Mouse (Mus musculus): ENCODE measurements around the gene Mrps27. TPM values are rescaled to one million over a fixed set of nuclear protein-coding genes. Genes with fewer than 3 reads are reported as not detected.

Gene Mrps27
- polyA plus RNA-seq, 1 experiment from 2014 or later: 62.2 TPM

GRCm38 (mm10) chr13:99374191-99374590 is 29.6 kb downstream of the Mrps27 start:
- H3K36me3 ChIP-seq: no peaks in the 10 kb centered on the region
- H3K9me3 ChIP-seq: no peaks in the 10 kb centered on the region
- WGBS: 64% methylated on average over 4 of the region's 4 CpGs
- H3K4me1 ChIP-seq: no peaks in the 10 kb centered on the region
- H3K27ac ChIP-seq: no peak overlapping the region
- no peak overlapping the region for H3K9ac ChIP-seq
- H3K4me2 ChIP-seq: no peak overlapping the region
- no peak overlapping the region for H3K4me3 ChIP-seq
- no peaks in the 10 kb centered on the region for H3K27me3 ChIP-seq
- no peak for ATAC-seq (ENCODE audit: borderline replicate concordance, extremely low read depth, low FRiP score, low TSS enrichment)

DNA sequence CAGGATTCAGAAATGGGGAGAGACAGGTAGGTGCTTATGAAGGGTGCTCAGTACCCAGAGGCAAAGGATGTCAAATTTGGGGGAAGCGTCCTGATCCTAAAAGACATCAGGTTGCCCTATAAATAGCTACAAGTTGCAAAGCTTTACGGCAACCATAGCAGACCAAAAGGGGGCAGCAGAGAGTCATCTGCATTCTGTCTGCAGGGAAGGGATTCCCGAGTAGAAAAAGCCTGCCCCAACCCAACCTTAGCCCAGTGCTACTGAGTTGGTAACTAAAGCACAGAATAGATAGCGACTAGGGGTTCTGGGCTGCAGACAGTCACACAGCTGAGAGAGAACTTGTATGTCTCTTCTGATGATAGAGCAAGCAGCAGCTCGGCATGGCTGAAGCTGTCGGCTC is 31.0 kb downstream of the Mrps27 start:
- no peak overlapping the region for H3K9ac ChIP-seq
- 37% methylated on average over 6 of the region's 6 CpGs for WGBS
- no peak; the same call in 1 of the 2 replicates for ATAC-seq (ENCODE audit: borderline replicate concordance, extremely low read depth, low FRiP score, low TSS enrichment)
- no peaks in the 10 kb centered on the region for H3K9me3 ChIP-seq
- no peaks in the 10 kb centered on the region for H3K36me3 ChIP-seq
- no peaks in the 10 kb centered on the region for H3K27me3 ChIP-seq
- no peak overlapping the region for H3K4me2 ChIP-seq
- H3K4me3 ChIP-seq: no peak overlapping the region
- no peaks in the 10 kb centered on the region for H3K4me1 ChIP-seq
- no peak overlapping the region for H3K27ac ChIP-seq

DNA sequence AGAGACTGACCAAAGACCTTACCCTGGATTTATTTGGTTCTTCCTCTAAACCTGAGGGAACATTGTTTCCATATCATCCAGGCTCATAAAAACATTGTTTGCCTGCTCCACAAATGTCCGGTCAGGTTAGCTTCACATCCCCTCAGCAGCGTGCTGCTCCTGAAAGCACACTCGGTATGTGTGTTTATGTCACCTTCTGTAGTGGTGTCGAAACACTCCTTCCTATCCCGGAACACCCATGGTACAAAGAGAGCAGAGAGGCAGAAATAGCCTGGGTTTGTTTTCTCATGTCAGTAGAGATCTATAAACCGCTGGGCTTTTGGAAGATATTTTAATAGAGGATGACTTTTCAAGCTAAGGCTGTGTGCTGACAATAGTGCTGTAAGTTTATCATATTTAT is 32.5 kb downstream of the Mrps27 start:
- peaks cover 2% of the 10 kb centered on the region; the same call in 1 of the 2 replicates for H3K36me3 ChIP-seq
- no peaks in the 10 kb centered on the region for H3K27me3 ChIP-seq
- H3K9ac ChIP-seq: no peak overlapping the region
- H3K4me1 ChIP-seq: no peaks in the 10 kb centered on the region
- no peak overlapping the region for H3K4me2 ChIP-seq
- no peaks in the 10 kb centered on the region for H3K9me3 ChIP-seq
- no peak overlapping the region for H3K4me3 ChIP-seq
- H3K27ac ChIP-seq: no peak overlapping the region
- no peak for ATAC-seq (ENCODE audit: borderline replicate concordance, extremely low read depth, low FRiP score, low TSS enrichment)
- 46% methylated on average over 6 of the region's 6 CpGs for WGBS

DNA sequence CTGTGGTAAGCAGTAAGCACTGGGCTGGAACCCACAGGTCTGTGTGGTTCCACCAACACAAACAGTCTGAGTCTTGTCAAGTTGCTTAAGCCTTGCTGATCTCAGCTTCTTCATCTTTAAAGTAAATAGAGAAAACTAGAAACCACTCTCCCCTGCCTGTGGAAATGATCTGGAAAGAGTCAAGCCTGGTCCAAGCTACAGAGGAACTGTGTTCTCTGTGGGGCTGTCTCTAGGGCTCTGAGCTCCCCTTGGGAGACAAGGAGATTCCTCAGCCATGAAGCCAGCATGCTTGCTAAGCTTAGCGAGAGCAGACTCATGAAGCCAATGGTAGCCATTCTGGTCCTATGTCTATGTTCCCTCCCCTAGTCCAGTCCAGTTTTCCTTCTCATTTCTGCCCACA is 33.6 kb downstream of the Mrps27 start:
- H3K4me2 ChIP-seq: no peak overlapping the region
- 90% methylated on average over 1 of the region's 1 CpGs for WGBS
- H3K9ac ChIP-seq: no peak overlapping the region
- no peaks in the 10 kb centered on the region for H3K9me3 ChIP-seq
- peaks cover 2% of the 10 kb centered on the region; the same call in 1 of the 2 replicates for H3K36me3 ChIP-seq
- no peaks in the 10 kb centered on the region for H3K4me1 ChIP-seq
- no peak overlapping the region for H3K27ac ChIP-seq
- no peak for ATAC-seq (ENCODE audit: borderline replicate concordance, extremely low read depth, low FRiP score, low TSS enrichment)
- H3K27me3 ChIP-seq: no peaks in the 10 kb centered on the region
- H3K4me3 ChIP-seq: no peak overlapping the region

DNA sequence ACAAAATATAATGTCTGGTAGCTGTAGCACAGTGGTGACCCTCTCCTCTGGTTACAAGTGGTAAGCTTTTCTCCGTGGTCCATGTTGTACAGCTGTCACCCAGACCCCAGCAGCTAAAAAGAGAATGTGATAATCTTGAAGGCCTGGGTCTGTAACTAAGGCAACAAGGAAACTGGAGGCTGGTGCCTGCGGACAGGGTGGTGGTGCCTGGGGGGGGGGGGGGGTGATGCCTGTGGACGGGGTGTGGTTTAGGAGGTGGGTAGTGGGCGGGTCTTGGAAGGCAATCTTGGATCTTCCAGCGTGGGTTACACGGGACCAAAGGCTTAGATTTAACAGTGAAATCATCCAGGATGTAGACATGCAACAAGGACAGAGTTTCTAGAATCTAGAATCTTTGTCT is 37.8 kb downstream of the Mrps27 start:
- Histone ChIP-seq H3K4me1 (no peaks in the 10 kb centered on the region), H3K9ac (no peak overlapping the region), H3K4me3 (no peak overlapping the region), H3K27ac (no peak overlapping the region), H3K4me2 (no peak overlapping the region), H3K36me3 (peaks cover 2% of the 10 kb centered on the region; the same call in 1 of the 2 replicates), H3K27me3 (no peaks in the 10 kb centered on the region), H3K9me3 (no peaks in the 10 kb centered on the region)
- WGBS: 58% methylated on average over 6 of the region's 6 CpGs
- no peak for ATAC-seq (ENCODE audit: borderline replicate concordance, extremely low read depth, low FRiP score, low TSS enrichment)

DNA sequence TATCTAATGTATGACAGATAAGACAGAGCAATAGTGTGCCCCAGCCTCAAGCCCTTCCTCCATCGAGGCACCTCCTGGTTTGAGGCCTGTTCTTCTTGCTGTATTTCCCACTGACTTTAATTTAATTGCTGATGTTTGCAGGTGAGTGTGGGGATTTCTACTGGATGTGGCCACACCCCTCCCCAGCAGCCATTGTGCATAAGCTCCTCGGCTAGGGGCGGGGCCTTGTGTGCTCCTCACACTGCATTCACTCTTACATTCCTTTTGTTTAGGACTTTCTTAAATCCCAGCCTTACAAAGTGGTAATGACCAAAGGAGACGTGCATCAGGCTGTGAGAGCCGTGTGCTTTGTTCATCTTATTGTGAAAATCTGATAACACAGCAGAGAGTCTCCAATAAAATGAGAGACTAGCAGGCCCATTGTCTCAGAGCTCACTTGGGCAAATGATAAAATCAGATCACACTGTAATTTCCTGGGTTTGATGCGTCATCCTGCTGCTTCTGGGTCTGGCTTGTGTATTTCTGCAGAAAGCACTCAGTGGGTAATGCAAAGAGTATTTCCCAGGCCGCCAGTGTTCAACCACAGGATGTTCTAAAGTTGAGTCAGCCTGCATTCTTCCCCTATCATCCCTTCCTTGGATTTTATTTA is 40.1 kb downstream of the Mrps27 start:
- H3K9ac ChIP-seq: no peak overlapping the region
- no peaks in the 10 kb centered on the region for H3K4me1 ChIP-seq
- H3K9me3 ChIP-seq: no peaks in the 10 kb centered on the region
- 70% methylated on average over 7 of the region's 7 CpGs for WGBS
- H3K36me3 ChIP-seq: peaks cover 2% of the 10 kb centered on the region; the same call in 1 of the 2 replicates
- H3K4me3 ChIP-seq: no peak overlapping the region
- no peaks in the 10 kb centered on the region for H3K27me3 ChIP-seq
- no peak overlapping the region for H3K27ac ChIP-seq
- ATAC-seq (ENCODE audit: borderline replicate concordance, extremely low read depth, low FRiP score, low TSS enrichment): no peak
- H3K4me2 ChIP-seq: no peak overlapping the region

DNA sequence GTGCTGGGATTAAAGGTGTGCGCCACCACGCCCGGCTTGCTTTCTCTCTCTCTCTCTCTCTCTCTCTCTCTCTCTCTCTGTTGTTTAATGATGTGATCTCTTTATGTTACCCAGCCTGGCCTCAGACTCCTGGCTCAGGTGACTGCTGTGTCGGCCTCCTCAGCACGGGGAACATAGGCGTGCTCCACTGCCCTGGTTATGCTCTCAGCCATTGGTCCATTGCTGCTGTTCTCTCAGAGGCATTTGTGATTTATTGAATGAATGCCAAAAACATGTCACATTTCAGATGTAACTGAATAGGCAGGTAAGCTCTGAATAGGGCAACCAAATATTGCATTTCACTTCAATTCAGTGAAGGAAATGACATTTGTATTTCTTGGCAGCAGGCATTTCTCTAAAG is 41.3 kb downstream of the Mrps27 start:
- H3K27ac ChIP-seq: no peak overlapping the region

DNA sequence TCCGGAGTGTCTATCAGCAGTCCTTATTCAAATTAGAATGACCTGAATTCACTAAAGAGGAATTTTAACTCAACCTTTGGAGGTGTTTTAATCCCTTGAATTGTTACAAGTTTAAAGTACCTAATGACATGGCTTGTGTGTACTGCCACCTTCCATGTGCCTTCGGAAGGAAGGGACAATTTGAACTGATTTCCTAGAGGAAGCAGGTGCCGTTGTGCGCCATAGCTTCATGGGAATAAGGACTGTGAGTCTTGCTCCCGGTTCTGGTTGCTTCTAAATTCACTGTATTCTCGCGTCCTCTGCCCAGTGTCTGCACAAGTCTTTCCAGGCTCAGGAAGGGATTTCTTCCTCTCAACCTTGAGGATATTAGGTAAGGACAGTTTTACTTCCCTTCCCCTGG is 41.8 kb downstream of the Mrps27 start:
- Histone ChIP-seq H3K27me3 (no peaks in the 10 kb centered on the region), H3K9ac (no peak overlapping the region), H3K4me2 (no peak overlapping the region), H3K4me1 (no peaks in the 10 kb centered on the region), H3K36me3 (no peaks in the 10 kb centered on the region; the same call in 1 of the 2 replicates), H3K4me3 (no peak overlapping the region), H3K9me3 (no peaks in the 10 kb centered on the region), H3K27ac (no peak overlapping the region; the same call in 1 of the 2 replicates)
- ATAC-seq (ENCODE audit: borderline replicate concordance, extremely low read depth, low FRiP score, low TSS enrichment): no peak
- WGBS: 75% methylated on average over 7 of the region's 7 CpGs

More for the DNA sequence above, 41.3 kb downstream of the Mrps27 start:
- H3K4me2 ChIP-seq: no peak overlapping the region
- ATAC-seq (ENCODE audit: borderline replicate concordance, extremely low read depth, low FRiP score, low TSS enrichment): no peak
- no peak overlapping the region for H3K9ac ChIP-seq
- H3K27me3 ChIP-seq: no peaks in the 10 kb centered on the region
- no peaks in the 10 kb centered on the region for H3K9me3 ChIP-seq
- no peaks in the 10 kb centered on the region for H3K4me1 ChIP-seq
- no peak overlapping the region for H3K4me3 ChIP-seq
- H3K36me3 ChIP-seq: peaks cover 2% of the 10 kb centered on the region; the same call in 1 of the 2 replicates
- WGBS: 85% methylated on average over 6 of the region's 6 CpGs

DNA sequence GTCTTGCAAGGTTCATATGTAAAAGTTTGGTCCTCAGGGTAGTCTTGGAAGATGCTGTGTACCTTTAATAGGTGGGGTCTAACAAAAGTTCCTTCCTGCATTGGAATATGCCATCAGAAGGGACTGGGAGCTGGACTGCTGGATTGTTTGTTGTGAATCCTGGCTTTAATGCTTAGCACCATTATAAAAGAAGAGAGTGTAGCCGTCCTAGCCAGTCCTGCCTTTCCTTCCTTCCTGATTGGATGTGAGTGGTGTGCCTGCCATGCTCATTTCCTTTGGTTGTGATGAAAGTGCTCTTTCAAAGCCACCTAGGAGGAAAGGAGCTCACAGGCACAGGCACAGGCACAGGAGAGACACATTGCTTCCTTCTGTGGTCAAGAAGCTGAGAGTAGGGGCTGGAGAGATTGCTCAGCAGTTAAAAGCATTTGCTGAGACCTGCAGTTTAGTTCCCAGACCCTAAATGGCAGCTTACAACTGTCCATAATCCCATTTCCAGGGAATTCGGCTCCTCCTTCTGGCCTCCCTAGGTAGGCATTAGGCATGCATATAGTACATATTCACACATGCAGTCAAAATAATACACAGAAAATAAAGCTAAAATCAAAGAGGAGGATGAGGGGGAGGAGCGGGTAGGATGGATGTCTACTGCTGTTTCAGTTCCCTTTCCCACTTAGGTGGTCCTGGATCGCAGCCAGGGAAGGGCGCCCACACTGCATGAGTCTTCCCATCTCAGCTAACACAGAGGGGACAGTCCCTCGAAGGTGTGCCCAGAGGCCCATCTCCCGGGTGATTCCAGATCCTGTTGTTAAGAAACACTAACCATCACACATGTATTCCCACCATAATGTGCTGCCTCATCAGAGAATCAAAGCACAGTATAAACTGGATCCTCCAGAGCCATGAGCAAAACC is 43.6 kb downstream of the Mrps27 start:
- Histone ChIP-seq H3K27me3 (no peaks in the 10 kb centered on the region), H3K4me1 (no peaks in the 10 kb centered on the region), H3K27ac (0 out of 2 replicates have a peak overlapping the region, but pooled peaks have one; percentile 6), H3K4me3 (no peak overlapping the region), H3K4me2 (no peak overlapping the region), H3K36me3 (no peaks in the 10 kb centered on the region), H3K9ac (no peak overlapping the region), H3K9me3 (no peaks in the 10 kb centered on the region)
- 71% methylated on average over 7 of the region's 7 CpGs for WGBS
- no peak for ATAC-seq (ENCODE audit: borderline replicate concordance, extremely low read depth, low FRiP score, low TSS enrichment)

GRCm38 (mm10) chr13:99391417-99391816 is 46.8 kb downstream of the Mrps27 start:
- no peak overlapping the region for H3K4me2 ChIP-seq
- H3K4me1 ChIP-seq: peaks cover 4% of the 10 kb centered on the region; the same call in 1 of the 2 replicates
- H3K9ac ChIP-seq: no peak overlapping the region
- H3K27me3 ChIP-seq: no peaks in the 10 kb centered on the region
- no peaks in the 10 kb centered on the region for H3K36me3 ChIP-seq
- H3K27ac ChIP-seq: no peak overlapping the region
- 84% methylated on average over 3 of the region's 3 CpGs for WGBS
- H3K9me3 ChIP-seq: no peaks in the 10 kb centered on the region
- no peak for ATAC-seq (ENCODE audit: borderline replicate concordance, extremely low read depth, low FRiP score, low TSS enrichment)
- H3K4me3 ChIP-seq: no peak overlapping the region

DNA sequence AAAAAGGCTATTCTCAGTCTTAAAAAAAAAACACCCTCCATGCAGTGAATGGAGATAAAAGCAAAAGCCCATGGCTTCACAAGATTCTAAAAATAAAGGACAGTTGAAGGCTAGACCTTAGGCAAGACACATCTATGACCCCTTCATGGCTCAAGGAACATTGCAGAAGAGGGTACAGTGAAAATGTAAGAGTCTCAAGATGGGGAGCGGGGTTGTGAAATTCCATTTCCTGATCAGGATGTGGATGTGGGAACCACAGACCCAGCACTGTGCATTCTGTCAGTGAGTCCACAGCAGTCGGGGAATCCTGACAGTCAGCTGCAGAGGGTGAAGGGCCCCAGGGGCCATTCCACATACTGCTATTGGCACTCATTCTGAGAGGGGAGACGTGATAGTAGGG is 48.5 kb downstream of the Mrps27 start:
- Histone ChIP-seq H3K9ac (no peak overlapping the region), H3K27ac (no peak overlapping the region), H3K4me3 (no peak overlapping the region), H3K27me3 (no peaks in the 10 kb centered on the region), H3K36me3 (no peaks in the 10 kb centered on the region), H3K4me1 (peaks cover 10% of the 10 kb centered on the region; the same call in 1 of the 2 replicates), H3K9me3 (no peaks in the 10 kb centered on the region), H3K4me2 (no peak overlapping the region)
- 87% methylated on average over 3 of the region's 3 CpGs for WGBS
- ATAC-seq (ENCODE audit: borderline replicate concordance, extremely low read depth, low FRiP score, low TSS enrichment): no peak

- H3K4me1 ChIP-seq: peaks cover 13% of the 10 kb centered on the region; the same call in 1 of the 2 replicates
- H3K9me3 ChIP-seq: no peaks in the 10 kb centered on the region
- no peak overlapping the region for H3K4me3 ChIP-seq
- no peak overlapping the region for H3K9ac ChIP-seq
- H3K4me2 ChIP-seq: no peak overlapping the region
- H3K27ac ChIP-seq: no peak overlapping the region
- H3K27me3 ChIP-seq: no peaks in the 10 kb centered on the region
- no peak for ATAC-seq (ENCODE audit: borderline replicate concordance, extremely low read depth, low FRiP score, low TSS enrichment)
- no peaks in the 10 kb centered on the region for H3K36me3 ChIP-seq
- WGBS: 61% methylated on average over 3 of the region's 3 CpGs
These were observed 50.1 kb downstream of the Mrps27 start for GRCm38 (mm10) chr13:99394694-99395093.
